Mouse (Mus musculus) limb, embryonic 11.5 days (tissue): ENCODE measurements at regions not wholly inside any gene's neighbourhood (a gene's known extent, or its start where the extent isn't known, plus 50 kb on each side); places are given as distances from the start of the nearest gene placed in this dataset.
"Not testable (repeated sequence)": the region's sequence is repeated elsewhere in the genome, so short reads cannot be mapped to it uniquely, and the experiment has no call there.

Source experiments
- ATAC-seq: fragments of 200-750 bp; cut with Nextera tagmentation; 2 replicates; pipeline ENCODE4 v1.8.0; 2017; ENCODE audit warnings: low read depth; ENCODE audit not compliant: insufficient number of reproducible peaks, low FRiP score, low TSS enrichment
- DNase-seq: peaks from one replicate; pipeline ENCODE4 v3.0.0-alpha.2; 2015; ENCODE audit warnings: low spot score
- H3K27ac ChIP-seq: fragments of 300-500 bp; sonication (generic); replicated peaks from 2 replicates; pipeline ENCODE4 v1.5.1; 2014; ENCODE audit warnings: low read depth, mild to moderate bottlenecking, low read length
- H3K27me3 ChIP-seq: fragments of 300-500 bp; sonication (generic); 2 replicates; pipeline ENCODE4 v1.6.1; 2014; ENCODE audit warnings: mild to moderate bottlenecking, low read length, mixed read lengths; ENCODE audit not compliant: control insufficient read depth, insufficient read depth
- H3K36me3 ChIP-seq: fragments of 300-500 bp; sonication (generic); 2 replicates; pipeline ENCODE4 v1.6.1; 2014; ENCODE audit warnings: mild to moderate bottlenecking, low read length, moderate library complexity, mixed read lengths; ENCODE audit not compliant: control insufficient read depth, insufficient read depth
- H3K4me1 ChIP-seq: fragments of 300-500 bp; sonication (generic); 2 replicates; pipeline ENCODE4 v1.6.1; 2014; ENCODE audit warnings: low read length, mixed read lengths; ENCODE audit not compliant: control insufficient read depth, insufficient read depth
- H3K4me2 ChIP-seq: fragments of 300-500 bp; sonication (generic); 2 replicates; pipeline ENCODE4 v1.6.1; 2014; ENCODE audit warnings: low read depth, mild to moderate bottlenecking, moderate library complexity; ENCODE audit not compliant: severe bottlenecking
- H3K4me3 ChIP-seq: fragments of 300-500 bp; sonication (generic); 2 replicates; pipeline ENCODE4 v1.5.1; 2014; ENCODE audit warnings: low read depth, low read length
- H3K9ac ChIP-seq: fragments of 300-500 bp; sonication (generic); 2 replicates; pipeline ENCODE4 v1.6.1; 2014; ENCODE audit warnings: mild to moderate bottlenecking, low read length
- H3K9me3 ChIP-seq: fragments of 300-500 bp; sonication (generic); 2 replicates; pipeline ENCODE4 v1.6.1; 2016; ENCODE audit warnings: low read length; ENCODE audit not compliant: control insufficient read depth
- WGBS: fragments of 180-500 bp; shearing (Covaris S2); extraction: QIAGEN DNeasy Blood & Tissue Kit; methylation state at CpG from one replicate; pipeline ENCODE4 v1.1.7; 2014; 5-methylcytosine and 5-hydroxymethylcytosine counted together

GRCm38 (mm10) chrX:4899187-4899586 lies 52.7 kb upstream of the Btbd35f27 start:
- not testable (repeated sequence) for H3K36me3 ChIP-seq, H3K4me2 ChIP-seq, H3K27me3 ChIP-seq, H3K27ac ChIP-seq, H3K4me3 ChIP-seq, ATAC-seq, H3K9ac ChIP-seq, H3K9me3 ChIP-seq, H3K4me1 ChIP-seq
- 94% methylated on average over 2 of the region's 7 CpGs for WGBS
- DNase-seq, result peak; percentile 19
